Mouse (Mus musculus) lung, postnatal 0 days (tissue): ENCODE measurements around the gene Gm15557.

Experiments used
- CTCF ChIP-seq: IDR thresholded peaks from 2 replicates; pipeline ENCODE4 v1.5.1; 2016; ENCODE audit warnings: antibody characterized with exemption, mild to moderate bottlenecking
- EP300 ChIP-seq: IDR thresholded peaks from 2 replicates; pipeline ENCODE4 v1.6.1; 2016; ENCODE audit warnings: antibody characterized with exemption, mild to moderate bottlenecking, control low read depth

DNA sequence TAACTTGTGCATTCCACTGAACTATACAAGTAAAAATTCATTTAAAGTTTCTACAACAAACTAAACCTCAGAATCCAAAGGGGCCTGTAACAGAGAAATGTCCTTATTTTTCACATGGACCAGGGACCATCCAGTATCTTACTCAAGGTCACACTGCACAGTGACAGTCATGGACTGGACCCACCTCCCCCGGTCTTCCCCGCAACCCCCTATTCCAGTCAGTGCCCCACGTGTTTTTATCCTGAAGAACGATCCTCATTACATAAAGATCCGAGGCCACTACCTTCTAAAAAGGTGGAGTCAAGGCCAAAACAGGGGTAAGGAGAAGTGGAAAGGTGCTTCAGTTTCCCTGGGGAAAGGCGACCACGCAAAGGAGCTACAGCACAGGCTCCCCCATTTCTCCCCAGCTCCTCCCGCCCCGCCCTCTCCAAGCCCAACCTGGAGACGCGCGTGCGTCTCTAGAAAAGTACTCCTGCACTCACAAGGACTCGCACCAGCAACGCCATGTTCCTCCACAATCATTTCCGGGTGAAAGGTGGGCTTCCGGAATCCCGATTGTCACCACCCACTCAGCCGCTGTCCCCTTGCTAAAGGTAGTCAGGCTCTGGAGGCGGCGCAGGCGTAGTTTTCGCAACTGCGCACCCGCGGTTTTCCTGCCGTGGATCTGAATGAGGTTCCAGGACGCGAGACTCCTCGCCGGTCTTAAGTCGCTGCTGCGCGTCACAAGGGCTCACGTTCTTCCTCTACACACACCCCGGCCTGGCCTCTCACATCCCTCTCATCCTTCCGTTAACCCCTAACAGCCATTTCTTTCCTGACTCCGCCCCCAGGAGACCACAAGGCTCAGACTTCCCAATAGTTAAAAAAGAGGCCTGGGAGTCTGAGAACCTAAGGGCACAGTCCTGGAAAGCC lies 10.7 kb upstream of the Gm15557 start, which contains the start of gene Uqcc1:
- TF ChIP-seq CTCF (no peak), EP300 (no peak)
